Mouse (Mus musculus) olfactory bulb, adult 2 months (tissue): ENCODE results near the gene Odf2.

Experiments
- CTCF ChIP-seq: fragments of 200-500 bp; IDR thresholded peaks from 2 replicates; pipeline ENCODE4 v1.5.1; 2012; ENCODE audit warnings: low read depth, mild to moderate bottlenecking, low read length, moderate library complexity; ENCODE audit not compliant: insufficient read depth
- POLR2A ChIP-seq: fragments of 200-500 bp; IDR thresholded peaks from 2 replicates; pipeline ENCODE4 v1.6.1; 2012; ENCODE audit warnings: mild to moderate bottlenecking, low read depth, low read length, moderate library complexity; ENCODE audit not compliant: insufficient read depth

- TF ChIP-seq CTCF, result no peak
- no peak for TF ChIP-seq POLR2A
These were observed 36.0 kb upstream of the Odf2 start for GRCm38 (mm10) chr2:29852957-29853485.
